Mouse (Mus musculus): ENCODE measurements around the gene Shank2. TPM values are rescaled to one million over a fixed set of nuclear protein-coding genes. Genes with fewer than 3 reads are reported as not detected.

Shank2 gene
- polyA plus RNA-seq, 1 experiment from 2014 or later: 7.9 TPM

DNA sequence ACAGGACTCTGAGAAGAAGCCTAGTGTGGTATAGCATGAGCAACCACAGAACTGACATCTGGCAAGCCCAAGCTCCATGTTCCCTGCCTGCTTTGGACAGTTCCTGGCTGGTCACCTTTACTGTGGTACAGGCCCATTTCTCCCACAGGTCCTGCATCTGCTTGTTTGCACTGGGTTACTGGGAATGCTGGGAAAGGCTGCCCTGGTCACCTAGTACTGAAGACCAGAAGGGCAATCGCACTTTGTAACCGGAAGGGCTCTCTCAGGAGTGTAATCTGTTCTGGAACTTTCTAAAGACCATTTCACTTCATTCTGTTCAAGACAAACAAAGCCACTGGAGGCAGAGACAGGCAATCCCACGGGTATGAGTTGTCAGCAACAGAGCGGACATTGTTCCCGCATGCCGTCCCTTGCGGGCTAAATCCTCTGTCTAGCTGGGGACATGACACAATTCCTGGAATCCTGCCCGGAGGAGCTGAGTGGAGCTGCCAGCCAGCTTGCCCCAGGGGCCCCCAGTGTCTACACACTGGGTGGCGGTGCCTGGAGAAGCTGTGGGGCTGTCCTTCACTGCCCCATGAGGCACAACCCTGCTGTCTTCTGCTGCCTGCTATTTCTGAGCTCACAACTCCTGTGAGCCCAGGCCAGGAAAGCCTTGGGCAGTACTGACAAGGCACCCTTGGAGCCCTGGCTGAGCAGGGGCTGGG is 36.4 kb downstream of the Shank2 start:
- peak; percentile 89 for ATAC-seq (replicated peaks)
- Histone ChIP-seq H3K4me2 (replicated peaks) (no peak overlapping the region; the same call in 1 of the 2 replicates), H3K27ac (replicated peaks) (peak overlapping the region; percentile 89), H3K4me3 (no peak overlapping the region), H3K4me1 (peaks cover 21% of the 10 kb centered on the region), H3K9ac (replicated peaks) (no peak overlapping the region), H3K36me3 (no peaks in the 10 kb centered on the region), H3K9me3 (no peaks in the 10 kb centered on the region), H3K27me3 (no peaks in the 10 kb centered on the region)
- 12% methylated on average over 9 of the region's 9 CpGs for WGBS

DNA sequence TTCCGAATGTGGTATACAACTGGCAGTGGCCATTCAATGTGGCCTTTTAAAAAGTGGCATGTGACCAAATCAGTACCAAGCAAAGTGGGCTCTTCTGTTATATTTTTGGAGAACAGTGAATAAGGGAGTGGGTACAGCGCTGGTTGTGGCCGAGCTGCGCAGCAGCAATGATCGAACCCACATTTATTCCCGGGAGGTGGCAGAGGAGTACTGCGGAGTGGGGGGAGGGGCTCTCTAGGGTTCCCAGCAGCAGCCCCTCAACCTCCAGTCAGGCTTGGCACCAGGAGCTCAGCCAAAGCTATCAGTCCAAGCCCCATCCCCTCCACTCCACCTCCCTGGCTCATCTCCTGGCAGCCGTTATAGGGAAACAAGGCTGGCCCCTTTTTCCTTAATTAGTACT is 37.0 kb downstream of the Shank2 start:
- Histone ChIP-seq H3K27ac (replicated peaks) (peak overlapping the region; percentile 89), H3K4me1 (peaks cover 21% of the 10 kb centered on the region), H3K9ac (replicated peaks) (no peak overlapping the region), H3K4me2 (replicated peaks) (no peak overlapping the region; the same call in 1 of the 2 replicates), H3K9me3 (no peaks in the 10 kb centered on the region), H3K4me3 (no peak overlapping the region), H3K36me3 (no peaks in the 10 kb centered on the region), H3K27me3 (no peaks in the 10 kb centered on the region)
- ATAC-seq (replicated peaks): peak; percentile 56
- WGBS: 23% methylated on average over 8 of the region's 8 CpGs

DNA sequence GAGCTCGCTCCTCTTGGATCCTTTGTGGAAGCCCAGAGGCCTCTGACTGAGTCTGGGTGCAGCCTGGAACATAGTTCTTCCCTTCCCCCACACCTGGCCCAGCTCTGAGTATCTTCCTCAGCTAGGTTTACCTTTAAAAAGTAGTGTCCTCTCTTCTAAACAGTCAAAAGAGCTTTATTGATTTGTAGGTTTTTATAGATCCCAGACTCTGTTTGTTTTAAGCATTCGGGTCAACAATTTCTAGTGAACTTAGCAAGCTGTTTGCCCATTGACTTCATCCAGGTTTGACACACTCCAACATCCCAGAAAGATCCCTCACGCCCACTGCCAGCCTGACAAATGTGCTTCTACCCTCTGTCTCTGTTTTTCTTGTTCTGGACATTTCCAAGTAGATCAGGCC is 38.6 kb downstream of the Shank2 start:
- ATAC-seq (replicated peaks): no peak

DNA sequence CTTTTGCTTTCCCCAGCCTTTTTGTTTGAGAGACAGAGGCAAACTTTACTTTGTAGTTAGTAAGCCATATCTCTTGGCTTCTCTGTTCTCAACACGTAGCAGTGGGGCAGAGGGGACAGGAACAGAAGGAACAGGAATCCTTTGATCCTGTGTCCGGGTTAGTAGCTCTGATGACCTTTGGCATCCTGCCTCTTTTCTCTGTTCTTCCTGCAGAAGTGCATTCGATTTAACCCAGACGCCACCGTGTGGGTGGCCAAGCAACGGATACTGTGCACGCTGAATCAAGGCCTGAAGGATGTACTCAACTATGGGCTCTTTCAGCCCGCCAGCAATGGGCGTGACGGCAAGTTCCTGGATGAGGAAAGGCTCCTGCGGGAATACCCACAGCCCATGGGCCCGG is 50.3 kb downstream of the Shank2 start:
- WGBS: 15% methylated on average over 12 of the region's 12 CpGs

More for the DNA sequence above, 38.6 kb downstream of the Shank2 start:
- Histone ChIP-seq H3K9me3 (no peaks in the 10 kb centered on the region), H3K4me2 (replicated peaks) (no peak overlapping the region), H3K4me1 (peaks cover 29% of the 10 kb centered on the region), H3K9ac (replicated peaks) (no peak overlapping the region), H3K4me3 (no peak overlapping the region), H3K27ac (replicated peaks) (no peak overlapping the region), H3K27me3 (no peaks in the 10 kb centered on the region), H3K36me3 (no peaks in the 10 kb centered on the region)
- 76% methylated on average over 3 of the region's 3 CpGs for WGBS

DNA sequence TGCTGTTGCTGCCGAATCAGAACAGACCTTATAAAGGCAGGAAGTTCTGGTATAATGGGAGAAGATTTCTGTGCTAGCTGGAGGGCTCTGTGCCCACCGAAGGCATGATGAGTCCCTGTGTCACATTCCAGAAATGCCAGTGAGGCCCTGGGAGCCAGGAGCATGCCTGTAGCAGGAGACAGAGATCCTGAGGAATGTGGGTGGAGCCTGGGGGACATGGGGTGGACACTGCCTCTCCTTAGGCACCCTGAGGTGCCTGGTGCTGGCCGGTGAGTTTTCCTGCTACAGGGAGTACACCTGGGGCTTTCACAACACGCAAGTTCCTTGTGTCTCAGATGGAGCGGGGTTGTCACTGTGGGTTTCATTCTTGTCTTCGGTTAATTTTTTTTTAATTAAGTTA is 53.5 kb downstream of the Shank2 start:
- H3K27ac ChIP-seq (replicated peaks): no peak overlapping the region
- H3K9ac ChIP-seq (replicated peaks): no peak overlapping the region
- H3K4me1 ChIP-seq: no peaks in the 10 kb centered on the region
- no peaks in the 10 kb centered on the region for H3K9me3 ChIP-seq
- WGBS: 71% methylated on average over 6 of the region's 6 CpGs
- H3K36me3 ChIP-seq: no peaks in the 10 kb centered on the region
- no peaks in the 10 kb centered on the region for H3K27me3 ChIP-seq
- no peak overlapping the region for H3K4me3 ChIP-seq
- ATAC-seq (replicated peaks): no peak
- H3K4me2 ChIP-seq (replicated peaks): no peak overlapping the region

More for the DNA sequence above, 50.3 kb downstream of the Shank2 start:
- H3K4me2 ChIP-seq (replicated peaks): no peak overlapping the region
- no peaks in the 10 kb centered on the region for H3K36me3 ChIP-seq
- no peaks in the 10 kb centered on the region for H3K4me1 ChIP-seq
- H3K27me3 ChIP-seq: no peaks in the 10 kb centered on the region
- no peaks in the 10 kb centered on the region for H3K9me3 ChIP-seq
- H3K9ac ChIP-seq (replicated peaks): no peak overlapping the region
- no peak for ATAC-seq (replicated peaks)
- no peak overlapping the region for H3K27ac ChIP-seq (replicated peaks)
- no peak overlapping the region for H3K4me3 ChIP-seq

DNA sequence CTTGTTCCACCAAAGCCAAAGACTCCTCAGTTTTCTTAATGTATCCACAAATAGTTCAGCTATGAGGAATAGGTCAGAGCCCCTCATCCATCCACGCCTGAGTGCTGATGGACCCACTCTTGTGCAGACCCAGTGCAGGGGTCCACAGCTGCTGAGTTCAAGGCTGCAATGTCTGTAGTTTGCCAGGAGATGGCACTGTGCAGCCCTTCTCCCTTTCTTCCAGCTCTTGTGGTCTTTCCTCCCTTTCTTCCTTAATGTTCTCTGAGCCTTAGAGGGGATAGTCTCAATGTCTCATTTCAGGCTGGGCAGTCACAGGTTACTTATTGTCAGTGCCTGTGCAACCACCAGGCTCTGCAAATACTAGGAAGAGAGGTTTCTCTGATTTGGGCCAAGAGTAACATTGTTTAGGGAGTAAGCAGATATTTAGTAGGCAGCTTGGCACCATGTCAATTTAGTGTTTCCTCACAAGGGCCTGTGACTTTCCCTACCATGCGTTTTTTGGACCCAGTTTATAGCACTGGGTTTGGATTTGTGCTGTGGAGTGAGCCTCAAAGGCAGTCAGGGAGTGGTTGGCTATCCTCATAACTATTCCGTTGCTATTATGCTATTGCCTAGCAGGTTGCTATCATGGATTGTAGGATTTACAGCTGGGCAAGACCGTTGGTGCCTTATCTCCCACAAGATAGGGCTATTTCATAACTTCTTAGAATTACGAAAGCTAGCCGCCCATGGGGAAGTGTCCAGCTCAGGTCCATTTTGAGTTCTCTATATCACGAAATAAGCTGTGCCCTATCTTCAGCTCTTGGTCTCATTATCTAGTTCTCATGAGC is 54.2 kb downstream of the Shank2 start:
- Histone ChIP-seq H3K4me2 (replicated peaks) (no peak overlapping the region), H3K4me3 (no peak overlapping the region), H3K36me3 (no peaks in the 10 kb centered on the region), H3K9me3 (no peaks in the 10 kb centered on the region), H3K9ac (replicated peaks) (no peak overlapping the region), H3K27ac (replicated peaks) (no peak overlapping the region), H3K27me3 (no peaks in the 10 kb centered on the region), H3K4me1 (no peaks in the 10 kb centered on the region)
- ATAC-seq (replicated peaks): no peak
- WGBS: 79% methylated on average over 7 of the region's 7 CpGs

DNA sequence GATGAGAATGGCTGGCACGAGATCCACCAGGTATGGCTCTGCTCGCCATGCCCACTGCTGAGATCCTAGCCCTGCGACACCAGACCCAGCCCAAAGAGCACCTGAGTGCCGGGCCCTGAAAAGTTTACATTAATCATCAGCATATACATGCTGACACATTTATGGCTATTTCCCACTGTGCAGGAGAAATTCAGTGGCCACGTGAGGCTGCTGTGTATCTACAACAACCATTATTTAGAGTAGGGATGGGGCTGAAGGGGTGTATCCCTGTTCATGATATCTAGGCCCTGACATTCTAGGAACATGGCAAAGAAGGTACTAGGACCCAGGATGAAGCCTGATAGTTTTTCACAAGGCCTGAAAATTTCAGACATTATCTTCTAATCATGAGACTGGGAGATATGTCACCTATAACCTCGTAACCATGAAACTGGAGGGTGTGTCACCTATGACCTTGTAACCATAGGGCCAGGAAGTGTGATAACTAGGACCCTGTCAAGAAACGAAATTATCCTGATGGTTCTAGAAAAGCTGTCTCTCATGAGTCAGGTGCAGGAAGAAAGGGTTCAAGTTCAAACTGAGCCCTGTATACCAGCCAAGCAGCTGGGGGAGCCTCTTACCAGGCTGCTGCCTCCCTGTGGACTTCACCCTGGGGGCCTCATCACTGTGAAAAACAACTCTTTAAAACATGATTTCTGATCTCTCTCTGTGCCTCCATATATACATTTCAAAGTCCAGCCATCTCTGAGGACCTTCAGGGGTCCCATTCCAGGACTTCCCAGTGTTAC is 68.6 kb downstream of the Shank2 start:
- Histone ChIP-seq H3K4me2 (replicated peaks) (no peak overlapping the region), H3K4me1 (no peaks in the 10 kb centered on the region), H3K36me3 (no peaks in the 10 kb centered on the region), H3K27me3 (no peaks in the 10 kb centered on the region), H3K4me3 (no peak overlapping the region), H3K9me3 (no peaks in the 10 kb centered on the region), H3K9ac (replicated peaks) (no peak overlapping the region), H3K27ac (replicated peaks) (no peak overlapping the region)
- ATAC-seq (replicated peaks): no peak
- WGBS: 86% methylated on average over 7 of the region's 7 CpGs

DNA sequence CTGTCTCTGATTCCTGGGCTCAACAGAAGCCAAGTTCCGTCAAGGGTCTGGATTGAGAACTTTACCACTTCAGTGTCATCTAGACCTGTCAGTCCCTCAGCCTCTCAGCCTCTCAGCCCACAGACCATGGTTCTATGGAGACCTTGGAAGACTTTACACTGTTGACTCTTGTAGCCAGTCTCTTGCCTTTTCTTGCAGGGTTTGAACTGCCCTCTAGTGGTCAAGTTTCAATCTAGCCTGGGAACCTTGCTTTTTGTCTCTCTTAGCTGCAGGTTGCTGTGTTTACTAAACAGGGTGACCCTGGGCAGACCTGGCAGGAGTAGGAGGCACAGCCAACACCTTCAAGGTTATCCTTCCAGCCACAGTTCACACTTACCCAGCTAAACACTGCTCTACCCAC is 70.5 kb downstream of the Shank2 start:
- ATAC-seq (replicated peaks): no peak
- 51% methylated on average over 1 of the region's 1 CpGs for WGBS
- Histone ChIP-seq H3K27me3 (no peaks in the 10 kb centered on the region), H3K9ac (replicated peaks) (no peak overlapping the region), H3K4me3 (no peak overlapping the region), H3K36me3 (no peaks in the 10 kb centered on the region), H3K9me3 (no peaks in the 10 kb centered on the region), H3K27ac (replicated peaks) (no peak overlapping the region), H3K4me1 (no peaks in the 10 kb centered on the region), H3K4me2 (replicated peaks) (no peak overlapping the region)

DNA sequence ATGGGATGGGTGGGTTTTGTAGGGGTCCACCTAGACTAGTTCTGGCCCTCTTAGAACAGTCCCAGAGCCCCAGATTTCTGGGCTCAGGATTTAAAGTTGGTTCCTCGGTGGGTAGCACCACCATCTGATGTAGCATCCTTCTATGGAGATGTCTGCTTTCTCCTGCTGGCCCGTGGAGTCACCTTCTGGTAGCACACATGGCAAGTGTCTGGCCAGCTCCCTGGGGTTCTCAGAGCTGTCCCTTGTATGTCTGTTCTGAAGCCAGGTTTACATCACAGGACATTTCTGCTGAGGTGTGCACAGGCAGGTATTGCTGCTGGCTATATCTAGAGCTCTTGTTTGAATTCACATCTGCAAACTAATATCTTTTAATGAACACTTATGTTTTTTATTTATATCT is 71.1 kb downstream of the Shank2 start:
- Histone ChIP-seq H3K9ac (replicated peaks) (no peak overlapping the region), H3K9me3 (no peaks in the 10 kb centered on the region), H3K27ac (replicated peaks) (no peak overlapping the region), H3K4me1 (no peaks in the 10 kb centered on the region), H3K36me3 (no peaks in the 10 kb centered on the region), H3K4me2 (replicated peaks) (no peak overlapping the region), H3K4me3 (no peak overlapping the region), H3K27me3 (no peaks in the 10 kb centered on the region)
- ATAC-seq (replicated peaks): no peak
- WGBS: 90% methylated on average over 2 of the region's 2 CpGs

DNA sequence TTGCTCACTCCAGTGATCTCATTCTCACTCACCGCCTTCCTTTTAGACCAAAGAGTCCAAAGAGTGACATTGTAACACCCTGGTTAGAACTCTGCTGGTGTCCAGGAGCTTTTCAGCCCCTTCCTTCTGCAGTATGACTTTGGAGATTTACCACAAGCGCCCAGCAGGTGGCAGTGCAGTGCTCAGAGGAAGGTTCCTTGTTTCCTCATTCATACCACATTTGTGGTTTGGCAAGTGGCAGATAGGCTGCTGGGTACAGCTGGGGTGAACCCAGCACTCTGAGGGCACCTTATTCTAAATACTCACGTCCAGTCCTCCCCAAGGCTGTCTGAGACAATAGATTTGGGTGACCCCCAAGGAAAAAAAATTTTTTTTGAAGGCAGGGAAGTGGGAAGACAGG is 73.0 kb downstream of the Shank2 start:
- no peak overlapping the region for H3K4me3 ChIP-seq
- no peaks in the 10 kb centered on the region for H3K27me3 ChIP-seq
- no peak overlapping the region for H3K4me2 ChIP-seq (replicated peaks)
- ATAC-seq (replicated peaks): no peak
- H3K27ac ChIP-seq (replicated peaks): no peak overlapping the region
- no peaks in the 10 kb centered on the region for H3K9me3 ChIP-seq
- no peaks in the 10 kb centered on the region for H3K4me1 ChIP-seq
- 18% methylated on average over 3 of the region's 3 CpGs for WGBS
- H3K9ac ChIP-seq (replicated peaks): no peak overlapping the region
- H3K36me3 ChIP-seq: no peaks in the 10 kb centered on the region

DNA sequence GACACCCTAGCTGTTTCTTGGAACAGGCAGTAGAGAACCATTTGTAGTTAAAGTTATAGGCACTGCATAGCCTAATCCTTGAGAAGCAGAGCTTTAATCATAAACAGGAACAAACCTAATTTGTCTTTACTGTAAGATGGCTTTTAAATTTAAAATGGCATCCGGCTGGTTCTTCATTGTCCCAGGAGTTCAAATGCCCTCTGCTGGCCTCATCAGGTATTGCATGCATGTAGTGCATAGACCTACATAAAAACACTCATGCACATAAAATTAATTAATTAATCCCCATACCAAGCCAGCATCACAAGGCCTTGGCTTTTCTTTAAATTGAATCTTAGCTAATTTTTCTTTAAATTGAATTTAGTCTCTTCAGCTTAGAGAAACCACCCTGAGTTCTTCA is 76.9 kb downstream of the Shank2 start:
- Histone ChIP-seq H3K4me3 (no peak overlapping the region), H3K36me3 (no peaks in the 10 kb centered on the region), H3K9me3 (no peaks in the 10 kb centered on the region), H3K4me2 (replicated peaks) (no peak overlapping the region), H3K4me1 (no peaks in the 10 kb centered on the region), H3K9ac (replicated peaks) (no peak overlapping the region), H3K27me3 (no peaks in the 10 kb centered on the region), H3K27ac (replicated peaks) (no peak overlapping the region)
- ATAC-seq (replicated peaks): no peak
- WGBS: 66% methylated on average over 1 of the region's 1 CpGs

DNA sequence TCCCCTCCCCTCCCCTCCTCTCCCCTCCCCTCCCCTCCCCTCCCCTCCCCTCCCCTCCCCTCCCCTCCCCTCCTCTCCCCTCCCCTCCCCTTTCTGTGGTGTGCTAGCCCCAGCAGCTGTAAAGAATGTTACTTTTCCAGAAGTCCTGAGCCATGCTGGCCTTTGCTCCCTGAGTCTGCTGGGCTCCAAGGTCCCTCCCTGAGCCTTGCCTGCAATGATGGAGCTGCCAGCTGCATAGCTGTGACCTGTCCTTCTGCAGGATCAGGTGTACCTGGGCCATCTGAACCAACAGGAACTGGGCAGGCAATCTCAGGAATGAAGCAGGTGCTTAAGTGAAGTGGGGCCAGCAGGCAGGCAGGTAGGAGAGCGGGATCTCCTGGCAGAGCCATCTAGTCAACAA is 78.1 kb downstream of the Shank2 start:
- Histone ChIP-seq H3K4me2 (replicated peaks) (no peak overlapping the region), H3K4me3 (no peak overlapping the region), H3K36me3 (no peaks in the 10 kb centered on the region), H3K9ac (replicated peaks) (no peak overlapping the region), H3K4me1 (no peaks in the 10 kb centered on the region), H3K27ac (replicated peaks) (no peak overlapping the region), H3K9me3 (no peaks in the 10 kb centered on the region), H3K27me3 (no peaks in the 10 kb centered on the region)
- no peak for ATAC-seq (replicated peaks)
- 95% methylated on average over 1 of the region's 1 CpGs for WGBS
